Mouse (Mus musculus) bone marrow, adult 2 months (tissue): ENCODE measurements around the gene Spred1.

Experiments used
- CTCF ChIP-seq: fragments of 200-500 bp; IDR thresholded peaks from 2 replicates; pipeline ENCODE4 v1.5.1; 2011; ENCODE audit warnings: low read length, control low read depth; ENCODE audit not compliant: control insufficient read depth, insufficient read depth
- POLR2A ChIP-seq: fragments of 200-500 bp; IDR thresholded peaks from 2 replicates; pipeline ENCODE4 v1.6.1; 2011; ENCODE audit warnings: low read depth, mild to moderate bottlenecking, control low read depth, low read length, borderline replicate concordance; ENCODE audit not compliant: control insufficient read depth

GRCm38 (mm10) chr2:117203350-117203749, 82.2 kb downstream of the Spred1 start:
- no peak for TF ChIP-seq CTCF
- no peak for TF ChIP-seq POLR2A
